In genomic region chr13:28596367-28596766, GRCm38 (mm10) we compare ENCODE assay signal across 17 mouse cellular contexts.
"Had no signal": no experiment of that assay in that cellular context is flagged by ENCODE, and none has a peak within 500 bp of the region (broad histone marks: within the 10 kb centered on the region; RNA-seq: fewer than 3 reads in every experiment).

No protein-coding gene starts in this region.

- H3K27me3 ChIP-seq: limb, embryonic 15.5 days; liver, embryonic 13.5 days; lung, embryonic 15.5 days; megakaryocyte, embryonic 14.5 days; midbrain, embryonic 12.5 days had no signal

- ATAC-seq: liver, postnatal 0 days had no signal

- H3K9ac ChIP-seq: limb, embryonic 15.5 days; liver, embryonic 13.5 days; liver, postnatal 0 days; lung, embryonic 15.5 days; midbrain, embryonic 12.5 days had no signal

- H3K4me2 ChIP-seq: limb, embryonic 15.5 days; liver, embryonic 13.5 days; lung, embryonic 15.5 days; midbrain, embryonic 12.5 days had no signal

- H3K9me3 ChIP-seq: limb, embryonic 15.5 days; lung, embryonic 15.5 days had no signal

- H3K4me3 ChIP-seq: limb, embryonic 15.5 days; liver, embryonic 13.5 days; lung, embryonic 15.5 days; megakaryocyte, embryonic 14.5 days; midbrain, embryonic 12.5 days had no signal

- H3K36me3 ChIP-seq: limb, embryonic 15.5 days; liver, embryonic 13.5 days; lung, embryonic 15.5 days had no signal

- DNase-seq: kidney, adult 9 months; kidney, postnatal 36 days; layer of hippocampus, adult 9-11 months; layer of hippocampus, postnatal 36 days; liver, embryonic 13.5 days; liver, postnatal 0 days; lung, postnatal 14 days; right cerebral cortex, postnatal 4 days; spleen, adult 18-20 months; thymus, adult 18-20 months; thymus, postnatal 14 days had no signal

- H3K4me1 ChIP-seq: midbrain, embryonic 12.5 days had no signal

- H3K27ac ChIP-seq: kidney, postnatal 0 days; limb, embryonic 15.5 days; liver, embryonic 13.5 days; lung, embryonic 15.5 days; macrophage; midbrain, embryonic 12.5 days had no signal
